Mouse (Mus musculus): ENCODE data around the gene Pxdc1. TPM values are rescaled to one million over a fixed set of nuclear protein-coding genes. Genes with fewer than 3 reads are reported as not detected.

The Pxdc1 gene
- total RNA-seq (2015; ENCODE audit: low replicate concordance) (not detected in 2 replicates), total RNA-seq (2017; ENCODE audit: low replicate concordance) (0.94 TPM in 1 of 2 replicates, not detected in the other)

DNA sequence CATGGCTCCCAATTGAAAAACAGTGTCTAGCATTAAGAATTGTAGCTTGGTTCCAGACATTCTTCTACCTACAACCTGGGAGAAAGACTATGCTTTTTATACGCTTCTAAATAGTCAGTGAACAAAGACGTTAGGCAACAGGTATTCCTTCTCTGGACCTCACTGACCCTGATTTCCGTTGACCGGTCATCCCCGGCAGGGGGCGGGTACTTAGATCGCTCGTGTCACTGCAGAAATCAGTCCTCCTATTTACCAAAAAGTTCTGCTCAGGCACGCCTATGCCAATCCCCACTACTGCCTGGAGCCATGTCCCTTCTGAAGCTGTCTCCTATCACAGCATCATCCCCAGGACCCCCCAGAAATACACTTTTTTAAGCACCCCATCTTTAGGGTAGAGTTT is at the start of gene Pxdc1:
TSS of gene Pxdc1 (minus strand) at position 96 of the 400 bp plus-strand sequence.
- no peak for ATAC-seq (replicated peaks; ENCODE audit: low FRiP score, poor library complexity, severe bottlenecking)

DNA sequence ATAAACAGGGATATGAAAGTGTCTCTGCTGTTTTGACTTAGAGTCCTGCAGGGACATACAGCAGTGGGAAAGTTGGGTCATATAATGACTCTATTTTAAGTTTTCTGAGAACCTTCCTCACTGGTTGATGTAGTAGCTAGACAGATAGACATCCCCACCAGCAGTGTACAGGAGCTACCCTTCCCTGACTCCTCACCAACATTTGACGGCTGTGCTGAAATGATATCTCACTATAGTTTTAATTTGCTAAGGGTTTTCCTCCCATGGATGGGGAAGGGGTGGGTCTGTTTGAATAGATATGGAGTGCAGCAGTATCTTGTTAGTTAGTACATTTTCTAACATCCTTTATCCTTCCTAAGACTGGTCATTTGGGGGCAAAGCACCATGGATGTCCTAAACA is 47.3 kb upstream of the Pxdc1 start:
- ATAC-seq (replicated peaks; ENCODE audit: low FRiP score, poor library complexity, severe bottlenecking): no peak

DNA sequence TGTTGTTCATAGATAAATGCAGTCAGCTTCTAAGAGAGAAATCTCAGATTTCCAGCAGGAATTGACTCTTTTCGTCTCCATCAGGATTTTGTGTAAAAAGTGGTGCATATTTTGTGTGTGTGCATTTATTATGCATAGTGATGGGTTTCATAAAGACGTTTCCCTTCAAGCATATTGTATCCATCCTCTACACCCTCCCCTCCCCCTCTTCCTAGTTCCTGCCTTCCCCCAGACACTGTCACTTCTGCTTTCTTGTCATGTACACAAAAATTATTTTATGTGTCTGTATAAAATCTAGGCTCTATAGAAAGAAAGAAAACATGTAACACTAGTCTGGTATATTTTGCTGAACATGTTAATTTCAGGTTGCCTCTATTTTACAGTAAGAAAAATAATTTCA is 46.8 kb upstream of the Pxdc1 start:
- ATAC-seq (replicated peaks; ENCODE audit: low FRiP score, poor library complexity, severe bottlenecking): no peak

DNA sequence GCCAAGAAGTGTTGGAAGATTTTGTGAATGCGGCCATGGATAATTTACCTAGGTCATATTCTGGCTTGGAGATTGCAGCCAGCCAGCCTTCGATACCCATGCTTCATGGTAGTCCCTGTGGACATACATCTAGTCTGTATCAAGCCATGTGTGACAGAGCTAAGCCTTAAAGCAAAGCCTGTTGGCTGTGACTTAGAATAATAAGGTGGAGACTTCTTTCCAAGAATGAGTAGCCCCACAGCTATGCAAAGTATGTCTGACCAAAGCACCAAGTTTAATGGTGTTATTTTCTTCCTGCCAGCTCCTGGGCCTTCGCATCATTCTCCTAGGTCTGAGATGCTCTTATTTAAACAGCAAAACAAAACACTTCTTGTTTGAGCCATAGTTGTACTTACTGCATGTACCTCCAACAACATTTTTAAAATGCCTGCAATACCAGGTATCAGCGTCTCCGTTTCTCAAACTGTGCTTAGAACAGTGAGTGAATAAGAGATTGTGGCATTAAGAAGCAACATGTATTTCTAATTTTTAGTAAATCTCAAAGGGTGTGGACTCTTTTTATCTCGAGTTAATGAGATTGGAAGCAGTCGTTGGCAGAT is 43.5 kb upstream of the Pxdc1 start:
- no peak for ATAC-seq (replicated peaks; ENCODE audit: low FRiP score, poor library complexity, severe bottlenecking)

DNA sequence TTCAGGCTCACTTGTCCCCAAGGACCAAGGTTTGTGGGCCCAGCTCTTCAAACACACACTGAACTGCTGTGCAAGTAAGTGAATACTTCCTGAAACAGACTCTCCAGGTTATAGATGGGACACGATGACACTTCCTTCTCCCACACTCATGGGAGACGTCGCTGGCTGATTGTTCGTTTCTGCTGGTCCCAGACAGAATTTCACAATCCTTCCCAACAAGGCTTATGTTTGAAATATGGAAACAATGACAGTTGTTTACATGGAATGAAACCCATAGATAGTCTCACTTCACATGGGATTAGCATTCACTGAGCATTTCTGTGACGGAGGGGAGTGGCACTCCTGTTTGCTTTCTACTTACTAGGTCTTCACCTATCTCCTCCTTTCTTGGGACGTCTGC is 39.8 kb upstream of the Pxdc1 start:
- no peak for ATAC-seq (replicated peaks; ENCODE audit: low FRiP score, poor library complexity, severe bottlenecking)

DNA sequence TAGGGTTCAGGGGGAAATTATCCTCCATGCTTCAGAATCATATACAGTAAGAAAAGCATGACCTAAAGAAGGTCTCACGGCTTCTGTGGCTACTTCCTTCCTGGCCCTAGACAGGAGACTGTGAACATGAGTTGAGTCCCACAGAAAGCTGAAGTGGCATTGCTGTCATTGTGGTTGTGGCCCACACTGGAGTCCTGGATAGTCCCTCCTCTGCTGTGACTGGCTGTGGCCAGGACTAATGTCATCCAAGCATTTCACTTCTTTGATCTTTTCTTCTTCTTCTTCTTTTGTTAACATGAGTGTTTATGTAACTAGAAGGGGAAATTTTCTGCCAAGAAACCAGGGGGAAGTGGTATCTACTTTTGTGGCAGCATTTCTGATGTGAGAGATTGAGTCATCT is 37.8 kb upstream of the Pxdc1 start:
- ATAC-seq (replicated peaks; ENCODE audit: low FRiP score, poor library complexity, severe bottlenecking): no peak

DNA sequence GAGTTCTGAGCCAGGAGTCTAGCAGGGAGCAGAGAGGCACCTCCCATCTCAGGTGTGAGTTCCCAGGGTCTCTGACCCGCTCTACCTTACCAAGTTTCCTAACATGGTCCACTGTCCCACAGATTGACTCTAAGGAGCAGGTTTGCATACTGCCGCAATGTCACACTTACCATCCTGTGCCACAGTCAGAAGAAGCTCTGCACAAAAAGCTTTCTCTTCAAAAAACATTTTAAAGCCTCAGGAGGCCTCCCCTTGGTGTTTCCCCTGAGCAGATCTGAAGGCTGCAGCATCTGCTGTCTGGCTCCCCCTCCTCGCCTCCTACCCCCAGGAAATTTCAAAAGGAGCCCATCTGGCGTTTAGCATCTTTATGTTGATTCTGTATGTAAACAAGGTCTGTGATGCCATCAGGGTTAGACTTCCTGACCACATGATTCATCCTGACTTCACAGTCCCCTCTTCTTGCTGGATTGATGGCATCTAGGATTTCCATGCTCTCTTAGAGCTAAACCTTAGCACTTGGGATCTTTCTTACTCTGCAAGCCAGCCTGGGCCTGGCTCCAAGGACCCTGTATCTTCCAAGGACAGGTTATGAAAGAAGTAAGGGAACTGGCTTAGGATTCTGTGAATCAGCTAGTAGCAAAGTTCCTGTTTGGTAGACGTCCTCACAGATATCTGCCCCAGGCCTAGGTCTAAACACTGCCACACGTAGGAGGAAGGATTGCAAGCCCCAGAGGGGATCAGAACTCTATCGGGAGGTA is 31.9 kb upstream of the Pxdc1 start:
- ATAC-seq (replicated peaks; ENCODE audit: low FRiP score, poor library complexity, severe bottlenecking): no peak

DNA sequence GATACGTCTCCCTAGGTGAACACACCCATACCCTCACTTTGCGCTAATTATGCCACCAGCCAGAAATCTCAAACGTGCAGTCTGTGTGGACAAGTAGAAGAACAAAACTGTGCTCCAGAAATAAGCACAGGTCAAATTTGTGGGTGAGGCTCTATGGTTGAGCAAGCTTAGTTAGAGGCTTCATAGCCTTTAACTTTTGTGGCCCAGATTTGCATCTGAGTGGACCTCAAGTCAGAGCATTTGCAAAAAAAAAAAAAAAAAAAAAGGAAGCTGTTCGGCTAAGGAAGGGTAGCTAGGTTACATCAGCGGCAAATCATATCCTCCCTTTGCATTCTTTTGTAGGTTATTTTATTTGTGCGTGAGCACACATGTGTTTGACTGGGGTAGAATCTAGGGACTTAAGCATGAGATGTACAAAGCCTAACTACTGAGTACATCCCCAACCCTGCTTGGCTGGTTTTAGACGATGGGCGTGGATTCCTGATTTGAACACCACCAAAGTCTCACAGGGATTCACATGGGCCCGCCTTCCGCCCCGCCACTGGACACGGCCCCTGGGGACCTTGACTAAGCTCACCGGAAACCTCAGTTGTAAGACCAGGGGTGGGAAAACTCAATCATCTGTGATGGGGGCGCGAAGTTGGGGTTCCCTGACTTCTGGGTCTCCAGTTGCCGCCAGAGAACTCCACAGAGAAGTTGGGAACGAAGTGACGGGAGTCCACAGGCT is 30.6 kb upstream of the Pxdc1 start:
- ATAC-seq (replicated peaks; ENCODE audit: low FRiP score, poor library complexity, severe bottlenecking): no peak

DNA sequence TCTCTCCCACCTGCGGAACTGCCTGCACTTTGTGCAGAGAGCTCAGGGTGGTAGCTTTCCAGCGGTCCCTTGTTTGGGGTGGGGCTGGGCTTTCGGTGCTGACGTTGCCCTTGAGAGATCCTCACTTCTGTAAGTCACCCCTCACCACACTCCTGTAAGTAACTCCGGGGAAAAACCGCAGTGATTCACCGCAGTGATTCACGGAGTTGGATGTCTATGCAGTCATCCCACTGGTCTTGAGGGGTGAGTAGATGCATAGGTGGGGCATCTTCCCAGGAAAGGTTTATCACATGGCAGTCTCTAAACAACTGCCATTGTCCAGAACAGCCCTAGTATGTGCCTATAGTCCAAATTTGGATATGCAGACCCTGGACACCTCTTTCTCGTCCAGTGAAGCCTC is 30.0 kb upstream of the Pxdc1 start:
- no peak for ATAC-seq (replicated peaks; ENCODE audit: low FRiP score, poor library complexity, severe bottlenecking)

DNA sequence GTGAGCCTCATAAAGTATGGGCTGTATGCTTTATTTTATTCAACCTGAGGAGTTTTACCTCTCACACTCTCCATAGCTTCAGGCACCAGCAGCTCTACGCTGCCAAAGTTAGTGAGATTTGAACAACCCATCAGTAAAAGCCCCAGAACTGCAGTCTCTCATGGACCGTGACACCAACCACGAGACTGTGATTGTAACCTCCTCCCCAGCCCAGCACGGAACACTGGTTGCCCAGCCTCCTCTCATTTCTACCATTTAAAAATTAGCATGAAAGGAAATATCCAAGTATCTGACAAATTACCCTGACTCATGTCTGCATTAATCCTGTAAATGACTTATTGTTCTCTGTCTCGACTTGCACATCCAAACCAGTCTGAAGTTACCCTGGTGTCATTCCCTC is 23.2 kb upstream of the Pxdc1 start:
- ATAC-seq (replicated peaks; ENCODE audit: low FRiP score, poor library complexity, severe bottlenecking): no peak

DNA sequence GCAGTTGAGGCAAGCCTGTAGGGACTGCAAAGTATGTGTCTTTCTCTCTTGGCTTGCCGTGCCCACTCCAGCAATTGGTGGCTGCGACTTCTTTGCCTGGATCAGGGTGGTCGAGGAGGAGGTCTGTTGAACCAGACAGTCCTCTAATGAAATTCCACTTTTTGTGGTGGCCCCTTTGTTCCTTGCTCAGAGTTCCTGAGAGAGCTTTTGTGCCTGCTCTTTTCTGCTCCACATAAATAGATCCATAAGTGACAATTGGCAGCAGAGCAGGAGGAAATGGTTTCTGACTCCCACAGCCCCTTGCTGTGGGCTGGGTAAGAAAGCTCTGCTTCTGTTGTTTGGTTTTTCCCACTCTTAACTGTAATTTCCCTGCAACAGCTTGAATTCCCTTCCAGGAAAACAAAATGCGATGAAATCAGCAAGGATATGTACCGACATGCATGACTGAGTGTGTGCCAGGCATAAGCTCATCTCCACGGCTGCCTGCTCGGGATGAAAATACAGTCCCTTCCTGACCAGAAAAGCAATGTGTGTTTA is 22.6 kb upstream of the Pxdc1 start:
- ATAC-seq (replicated peaks; ENCODE audit: low FRiP score, poor library complexity, severe bottlenecking): no peak

DNA sequence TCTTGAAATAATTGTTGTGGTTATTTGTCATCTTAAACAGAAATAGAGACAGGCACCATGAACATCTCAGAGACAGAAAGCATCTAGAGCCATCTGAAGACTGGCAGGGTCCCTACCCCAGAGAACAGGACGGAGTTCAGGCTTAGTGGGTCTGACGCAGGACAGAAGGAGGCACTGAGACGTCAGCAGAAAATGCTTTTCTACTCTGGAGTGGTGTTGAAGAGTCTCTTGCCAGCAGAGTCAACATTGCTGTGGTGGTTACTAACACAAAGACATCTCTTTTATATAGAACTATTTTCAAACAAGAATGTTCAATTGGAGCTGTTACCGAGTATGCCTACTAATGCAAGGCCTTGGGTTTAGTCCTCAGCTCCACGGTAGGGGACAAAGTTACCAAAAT is 20.1 kb upstream of the Pxdc1 start:
- no peak for ATAC-seq (replicated peaks; ENCODE audit: low FRiP score, poor library complexity, severe bottlenecking)

DNA sequence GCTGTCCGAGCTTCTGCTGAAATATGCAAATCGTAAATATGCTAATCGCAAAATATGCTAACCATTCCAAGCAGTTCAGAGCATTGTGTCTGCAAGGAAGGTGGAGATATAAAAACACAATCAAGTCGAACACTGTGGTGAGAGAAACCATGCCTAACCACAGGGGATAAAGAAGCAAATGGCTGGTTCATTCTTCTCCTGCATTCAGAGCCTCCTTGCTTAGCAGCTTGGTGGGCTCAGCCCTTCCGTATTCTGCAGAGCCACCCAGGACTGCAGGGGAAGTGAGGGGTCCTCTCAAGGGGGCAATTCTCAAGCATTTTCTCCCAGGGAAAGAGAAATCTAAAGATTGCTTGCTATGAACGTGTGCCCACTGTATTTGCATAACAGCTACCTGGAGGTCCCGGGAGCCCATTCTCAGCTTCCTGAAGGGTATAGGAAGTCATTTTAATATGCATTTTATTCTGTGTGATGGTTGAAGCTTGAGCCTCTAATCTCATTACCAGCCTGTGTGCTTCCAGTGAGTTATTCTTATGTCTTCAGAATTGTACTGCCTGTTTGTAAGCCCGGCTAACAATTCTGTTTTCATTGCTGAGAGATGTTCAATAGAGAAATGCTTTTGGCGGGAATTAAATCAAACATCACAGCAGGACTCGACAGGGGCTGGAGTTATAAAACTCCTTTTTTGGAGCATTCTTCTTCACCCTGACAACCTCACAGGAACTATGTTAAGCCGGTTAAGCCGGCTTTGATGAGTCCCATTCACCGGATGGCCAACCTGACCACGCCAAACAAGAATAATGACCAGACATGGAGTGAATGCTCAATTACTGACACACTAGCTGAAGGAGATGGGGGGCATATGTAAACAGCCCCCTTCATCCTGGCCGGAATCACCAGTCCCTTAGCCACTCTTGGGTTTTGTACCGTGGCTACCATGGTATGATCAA is 16.9 kb upstream of the Pxdc1 start:
- no peak for ATAC-seq (replicated peaks; ENCODE audit: low FRiP score, poor library complexity, severe bottlenecking)

DNA sequence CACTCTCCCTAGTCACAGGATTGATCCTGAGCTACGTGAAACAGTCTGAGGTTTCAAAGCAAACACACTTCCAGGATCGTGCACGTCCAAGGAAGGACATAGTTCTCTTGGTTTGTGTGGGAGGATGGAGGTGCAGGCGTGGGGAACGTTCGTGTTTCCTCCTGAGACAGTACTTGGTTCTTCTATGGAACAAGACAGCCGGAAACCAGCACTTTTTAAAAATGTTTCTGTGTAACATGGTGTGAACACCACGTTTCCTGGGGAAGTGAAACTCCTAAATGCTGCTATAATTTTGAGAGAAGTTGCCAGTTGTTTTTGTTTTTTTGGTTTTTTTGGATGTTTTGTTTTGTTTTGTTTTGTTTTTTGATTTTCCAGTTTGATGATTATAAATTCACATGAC is 13.9 kb upstream of the Pxdc1 start:
- no peak for ATAC-seq (replicated peaks; ENCODE audit: low FRiP score, poor library complexity, severe bottlenecking)

DNA sequence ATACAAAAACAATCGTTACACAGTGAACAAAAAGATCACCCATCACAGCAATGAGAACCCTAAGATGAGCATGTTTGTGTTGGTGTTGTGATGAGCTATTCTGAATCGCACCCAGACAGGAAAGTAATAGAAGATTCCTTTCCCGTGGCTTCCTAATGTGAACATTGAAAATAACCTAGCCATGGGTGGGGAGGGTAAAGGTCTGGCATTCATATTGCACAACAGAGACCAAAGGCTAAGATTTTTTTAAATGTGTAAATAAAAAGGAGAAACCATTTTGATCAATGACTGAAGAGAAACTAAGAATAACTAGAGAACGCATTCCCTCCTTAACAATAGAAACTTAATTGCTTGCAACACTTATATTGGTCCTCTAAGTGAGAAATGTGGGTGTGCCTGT is 11.8 kb upstream of the Pxdc1 start:
- no peak for ATAC-seq (replicated peaks; ENCODE audit: low FRiP score, poor library complexity, severe bottlenecking)

DNA sequence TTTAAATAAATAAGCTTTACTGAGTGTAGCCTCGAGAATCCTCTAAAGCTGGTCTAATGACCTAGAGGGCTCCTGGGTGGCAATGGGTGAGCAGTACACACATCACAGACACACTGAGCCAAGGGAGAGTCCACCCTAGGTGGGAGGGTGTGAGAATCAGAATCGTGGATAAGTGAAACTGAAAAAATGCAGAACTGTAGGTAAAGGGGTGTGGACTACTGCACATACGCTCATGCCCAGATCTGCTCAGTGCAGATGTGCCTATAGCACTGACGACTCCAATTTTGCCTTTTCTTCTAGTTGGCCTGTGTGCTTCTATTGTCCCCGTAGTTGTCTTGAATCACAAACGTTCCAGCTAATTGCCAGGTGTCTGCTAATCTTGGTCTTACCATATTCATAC is 10.5 kb upstream of the Pxdc1 start:
- no peak for ATAC-seq (replicated peaks; ENCODE audit: low FRiP score, poor library complexity, severe bottlenecking)

DNA sequence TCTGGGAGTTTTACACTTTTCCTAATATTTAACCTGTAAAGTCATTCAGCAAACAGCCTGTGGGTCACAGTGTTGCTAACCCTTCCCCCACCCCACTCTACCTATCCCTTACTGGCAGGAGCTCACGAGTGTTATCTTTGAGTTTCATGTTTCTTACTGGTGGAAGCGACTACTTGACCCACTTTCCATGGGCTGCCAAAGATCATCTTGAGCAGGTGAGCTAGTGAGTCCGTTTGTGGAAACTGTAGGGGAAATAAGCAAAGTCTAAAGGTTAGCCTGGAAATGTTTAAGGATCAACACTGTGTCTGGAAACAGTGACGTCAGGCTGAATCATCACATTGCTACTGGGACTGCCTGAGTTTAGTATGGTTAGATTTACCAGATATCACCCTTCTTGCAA is 6.2 kb upstream of the Pxdc1 start:
- ATAC-seq (replicated peaks; ENCODE audit: low FRiP score, poor library complexity, severe bottlenecking): no peak

DNA sequence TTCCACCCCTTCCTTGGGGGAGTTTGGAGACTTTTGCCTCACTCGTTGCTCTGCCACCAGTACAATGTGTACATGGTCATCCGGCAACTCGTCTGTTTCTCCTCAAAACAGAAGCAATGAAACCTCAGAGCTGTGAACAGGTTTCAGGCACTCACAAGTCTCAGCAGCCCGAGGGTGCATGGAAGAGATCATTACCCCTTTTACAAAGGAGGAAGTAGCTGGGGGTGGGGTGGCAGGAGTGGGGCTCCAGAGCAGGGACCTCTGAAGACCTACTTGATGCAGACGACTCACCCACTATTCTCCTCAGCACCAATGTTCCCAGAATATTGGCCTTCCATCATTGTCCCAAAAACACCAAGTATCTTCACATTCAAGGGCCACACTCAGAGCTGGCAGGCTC is 3.1 kb upstream of the Pxdc1 start:
- no peak for ATAC-seq (replicated peaks; ENCODE audit: low FRiP score, poor library complexity, severe bottlenecking)

DNA sequence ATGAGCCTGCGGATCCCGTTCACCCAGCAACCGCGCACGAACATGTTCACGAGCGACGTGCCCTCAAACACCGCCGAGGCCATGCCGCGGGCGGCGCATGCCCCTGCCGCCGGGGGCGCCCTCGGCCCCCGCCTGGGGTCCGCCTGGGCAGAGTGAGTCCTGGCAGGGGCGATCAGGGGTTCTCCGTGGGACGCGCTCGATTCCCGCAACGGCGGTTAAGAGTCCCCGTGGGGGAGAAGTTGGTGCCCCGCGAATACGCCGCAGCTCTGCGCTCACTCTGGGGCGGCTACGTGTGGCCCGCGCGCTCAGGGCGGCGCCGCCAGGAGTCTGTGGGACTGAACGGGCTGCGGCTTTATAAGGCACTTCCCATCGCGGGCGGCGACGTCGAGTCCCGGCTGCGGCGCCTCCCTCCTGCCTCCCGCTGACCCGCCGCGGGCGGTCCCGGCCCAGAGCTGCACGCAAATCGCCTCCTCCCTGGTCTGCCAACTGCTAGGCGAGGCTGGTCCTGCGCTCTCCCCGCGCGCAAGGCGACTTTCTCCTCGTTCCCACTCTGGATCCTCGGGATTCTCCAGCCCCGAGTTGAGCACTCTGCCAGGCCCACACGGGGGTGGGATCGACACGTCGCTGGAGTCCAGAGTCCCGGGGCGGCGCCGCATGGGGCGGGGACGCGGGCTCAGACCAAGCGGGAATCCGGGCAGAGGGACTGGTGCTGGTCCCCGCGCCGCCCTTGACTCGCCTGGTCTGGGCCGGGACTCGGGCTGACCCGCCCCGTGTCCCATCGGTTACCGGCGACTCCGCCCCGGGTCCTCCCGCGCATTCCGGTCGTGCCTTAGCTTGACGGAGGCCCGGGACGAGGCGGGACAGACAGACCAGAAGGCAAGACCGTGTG is 689 bp downstream of the Pxdc1 start:
- ATAC-seq (replicated peaks; ENCODE audit: low FRiP score, poor library complexity, severe bottlenecking): no peak
